Mouse (Mus musculus): ENCODE data around the gene Gm49711. TPM values are rescaled to one million over a fixed set of nuclear protein-coding genes. Genes with fewer than 3 reads are reported as not detected.

Gm49711 gene
- total RNA-seq (2014; rRNA removed): 0.23 TPM in 1 of 2 replicates, not detected in the other
- polyA plus RNA-seq (2015; fragmentation: Nextera tagmentation; extraction: Ambion mirVana): 0.82 and 0.92 TPM in 2 replicates

GRCm38 (mm10) chr16:92057852-92058643, at the start of gene Gm49711, which contains the start of the genes Mrps6 and Slc5a3:
Gene Gm49711, plus strand, starts transcription at chr16:92058316.
Gene Mrps6, plus strand, starts transcription at chr16:92058270.
Gene Slc5a3, plus strand, starts transcription at chr16:92058322.
- peak; percentile 31; the same call in 1 of the 2 replicates for TF ChIP-seq CTCF (IDR thresholded peaks at IDR 0.05; ENCODE audit: low read depth)
- H3K27ac ChIP-seq (ENCODE audit: low read depth, low read length): peak within 1 kb of the TSS; percentile 84
- WGBS: under 1% methylated on average over 88 of the region's 99 CpGs
- peak; percentile 97 for ATAC-seq
- DNase-seq: peak; percentile 94
- peak within 1 kb of the TSS; percentile 81 for H3K9ac ChIP-seq
- peak within 1 kb of the TSS; percentile 83 for H3K4me2 ChIP-seq (ENCODE audit: low read depth)
- no peaks in the 10 kb centered on the region for H3K27me3 ChIP-seq (ENCODE audit: insufficient read depth, low read length)
- H3K4me1 ChIP-seq (ENCODE audit: insufficient read depth): peaks cover 19% of the 10 kb centered on the region
- no peaks in the 10 kb centered on the region for H3K36me3 ChIP-seq (ENCODE audit: insufficient read depth)
- H3K4me3 ChIP-seq (ENCODE audit: low read depth, low read length): peak within 1 kb of the TSS; percentile 90
- no peaks in the 10 kb centered on the region for H3K9me3 ChIP-seq (ENCODE audit: low read length)

- no peaks in the 10 kb centered on the region for H3K36me3 ChIP-seq (ENCODE audit: insufficient read depth)
- no peak overlapping the region for H3K27ac ChIP-seq (ENCODE audit: low read depth, low read length)
- no peaks in the 10 kb centered on the region for H3K4me1 ChIP-seq (ENCODE audit: insufficient read depth)
- TF ChIP-seq CTCF (IDR thresholded peaks at IDR 0.05; ENCODE audit: low read depth): no peak
- ATAC-seq (no peak), DNase-seq (no peak)
- H3K27me3 ChIP-seq (ENCODE audit: insufficient read depth, low read length): no peaks in the 10 kb centered on the region
- H3K4me3 ChIP-seq (ENCODE audit: low read depth, low read length): no peak overlapping the region
- WGBS: 88% methylated on average over 2 of the region's 2 CpGs
- H3K9me3 ChIP-seq (ENCODE audit: low read length): no peaks in the 10 kb centered on the region
- no peak overlapping the region for H3K4me2 ChIP-seq (ENCODE audit: low read depth)
- no peak overlapping the region for H3K9ac ChIP-seq
Measured at GRCm38 (mm10) chr16:92009586-92009985, 48.5 kb upstream of the Gm49711 start.

GRCm38 (mm10) chr16:92016792-92017191, 41.3 kb upstream of the Gm49711 start:
- no peak for DNase-seq
- H3K4me3 ChIP-seq (ENCODE audit: low read depth, low read length): no peak overlapping the region
- H3K27me3 ChIP-seq (ENCODE audit: insufficient read depth, low read length): no peaks in the 10 kb centered on the region
- H3K4me2 ChIP-seq (ENCODE audit: low read depth): no peak overlapping the region
- WGBS: 91% methylated on average over 8 of the region's 8 CpGs
- TF ChIP-seq CTCF (IDR thresholded peaks at IDR 0.05; ENCODE audit: low read depth): no peak
- H3K36me3 ChIP-seq (ENCODE audit: insufficient read depth): no peaks in the 10 kb centered on the region
- H3K9ac ChIP-seq: no peak overlapping the region
- H3K27ac ChIP-seq (ENCODE audit: low read depth, low read length): no peak overlapping the region
- no peaks in the 10 kb centered on the region for H3K9me3 ChIP-seq (ENCODE audit: low read length)
- H3K4me1 ChIP-seq (ENCODE audit: insufficient read depth): 0 out of 2 replicates have a peak, but pooled peaks cover 4% of the 10 kb centered on the region
- ATAC-seq: no peak

- DNase-seq (peak; percentile 55), ATAC-seq (peak; percentile 72)
- peak overlapping the region; percentile 32 for H3K4me3 ChIP-seq (ENCODE audit: low read depth, low read length)
- H3K9ac ChIP-seq: peak overlapping the region; percentile 35
- H3K9me3 ChIP-seq (ENCODE audit: low read length): no peaks in the 10 kb centered on the region
- peak overlapping the region; percentile 46 for H3K4me2 ChIP-seq (ENCODE audit: low read depth)
- H3K4me1 ChIP-seq (ENCODE audit: insufficient read depth): 0 out of 2 replicates have a peak, but pooled peaks cover 4% of the 10 kb centered on the region
- H3K27ac ChIP-seq (ENCODE audit: low read depth, low read length): peak overlapping the region; percentile 66
- WGBS: 7% methylated on average over 26 of the region's 26 CpGs
- no peak for TF ChIP-seq CTCF (IDR thresholded peaks at IDR 0.05; ENCODE audit: low read depth)
- no peaks in the 10 kb centered on the region for H3K27me3 ChIP-seq (ENCODE audit: insufficient read depth, low read length)
- H3K36me3 ChIP-seq (ENCODE audit: insufficient read depth): no peaks in the 10 kb centered on the region
Measured at GRCm38 (mm10) chr16:92019141-92020118, 38.7 kb upstream of the Gm49711 start.

GRCm38 (mm10) chr16:92021656-92022400, 36.3 kb upstream of the Gm49711 start:
- Histone ChIP-seq H3K27me3 (ENCODE audit: insufficient read depth, low read length) (no peaks in the 10 kb centered on the region), H3K27ac (ENCODE audit: low read depth, low read length) (no peak overlapping the region), H3K4me1 (ENCODE audit: insufficient read depth) (0 out of 2 replicates have a peak, but pooled peaks cover 4% of the 10 kb centered on the region), H3K4me3 (ENCODE audit: low read depth, low read length) (no peak overlapping the region), H3K4me2 (ENCODE audit: low read depth) (no peak overlapping the region), H3K36me3 (ENCODE audit: insufficient read depth) (no peaks in the 10 kb centered on the region), H3K9me3 (ENCODE audit: low read length) (no peaks in the 10 kb centered on the region), H3K9ac (no peak overlapping the region)
- no peak for TF ChIP-seq CTCF (IDR thresholded peaks at IDR 0.05; ENCODE audit: low read depth)
- DNase-seq (no peak), ATAC-seq (no peak)
- 87% methylated on average over 12 of the region's 12 CpGs for WGBS

Data from forebrain, postnatal 0 days (tissue).